Comparison of ENCODE assay signal across 14 mouse cellular contexts in the genomic region with DNA sequence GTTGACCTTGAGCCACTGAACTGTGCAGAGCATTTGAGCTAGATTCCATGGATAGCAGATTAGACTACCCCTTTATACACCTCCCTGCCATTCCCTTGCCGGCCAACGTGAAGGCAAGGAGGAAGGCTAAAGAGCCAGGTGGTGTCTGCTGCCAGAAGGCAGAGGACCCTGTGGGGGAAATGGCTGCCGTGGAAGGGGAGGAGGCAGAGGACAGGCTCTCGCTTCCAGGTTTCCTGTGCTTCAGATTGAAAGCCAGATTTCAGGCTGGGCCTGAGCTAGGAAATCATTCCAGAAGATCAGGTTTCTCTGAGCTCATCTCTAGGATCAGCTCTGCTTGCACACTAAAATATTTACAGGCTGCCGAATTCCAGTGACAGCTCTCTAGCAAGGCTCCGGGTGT.
DNase-seq lines count a peak whose midpoint lies in the region; ATAC-seq and TF ChIP-seq lines count a peak whose summit lies in the region.
"Had no signal": no experiment of that assay in that cellular context is flagged by ENCODE, and none has a peak within 500 bp of the region (broad histone marks: within the 10 kb centered on the region; RNA-seq: fewer than 3 reads in every experiment).

No protein-coding gene starts in this region.

- H3K4me3 ChIP-seq in forebrain, embryonic 13.5 days, result no peak overlapping the region
- no peak overlapping the region for H3K4me3 ChIP-seq in forebrain, embryonic 10.5 days
- no peak overlapping the region for H3K4me3 ChIP-seq in hindbrain, postnatal 0 days (ENCODE audit: low read length)
- H3K4me3 ChIP-seq in hindbrain, embryonic 10.5 days, result no peak overlapping the region
- H3K4me3 ChIP-seq in midbrain, embryonic 13.5 days (replicated peaks), result no peak overlapping the region
- H3K4me3 ChIP-seq in midbrain, embryonic 15.5 days, result no peak overlapping the region

- 79% methylated on average over 6 of the region's 6 CpGs for WGBS in forebrain, embryonic 13.5 days
- WGBS in forebrain, embryonic 10.5 days, result 72% methylated on average over 6 of the region's 6 CpGs
- 51% methylated on average over 6 of the region's 6 CpGs for WGBS in hindbrain, postnatal 0 days
- WGBS in hindbrain, embryonic 10.5 days, result 78% methylated on average over 6 of the region's 6 CpGs
- 72% methylated on average over 6 of the region's 6 CpGs for WGBS in midbrain, embryonic 13.5 days
- 65% methylated on average over 6 of the region's 6 CpGs for WGBS in midbrain, embryonic 15.5 days

- ATAC-seq in forebrain, embryonic 13.5 days, result no peak
- no peak for ATAC-seq in hindbrain, postnatal 0 days
- no peak for ATAC-seq in midbrain, embryonic 13.5 days
- no peak for ATAC-seq in midbrain, embryonic 15.5 days (replicated peaks)
- no peak for ATAC-seq in CD4-positive, CD25-positive, alpha-beta regulatory T cell, adult 4 months
- ATAC-seq: activated CD4-positive, CD25-positive, alpha-beta regulatory T cell, adult 4 months; midbrain, embryonic 16.5 days had no signal

- peak overlapping the region; percentile 14; the same call in 1 of the 2 replicates for H3K27ac ChIP-seq in forebrain, embryonic 13.5 days
- H3K27ac ChIP-seq in forebrain, embryonic 10.5 days, result no peak overlapping the region
- peak overlapping the region; percentile 54; the same call in 1 of the 2 replicates for H3K27ac ChIP-seq in hindbrain, postnatal 0 days
- H3K27ac ChIP-seq in hindbrain, embryonic 10.5 days, result no peak overlapping the region
- peak overlapping the region; percentile 37 for H3K27ac ChIP-seq in midbrain, embryonic 13.5 days
- no peak overlapping the region for H3K27ac ChIP-seq in midbrain, embryonic 15.5 days

- no peak for DNase-seq in forebrain, embryonic 10.5 days (ENCODE audit: extremely low spot score, low spot score)
- DNase-seq in hindbrain, postnatal 0 days (ENCODE audit: low spot score), result no peak
- DNase-seq in hindbrain, embryonic 10.5 days (ENCODE audit: low spot score), result no peak
- peak; percentile 52 for DNase-seq in skeletal muscle tissue, adult 2 months (ENCODE audit: low read depth, low spot score)
- DNase-seq: kidney, postnatal 10 days; lung, postnatal 10 days; right cerebral cortex, postnatal 25 days; thymus, adult 2 months had no signal

- H3K9ac ChIP-seq in forebrain, embryonic 13.5 days, result no peak overlapping the region
- H3K9ac ChIP-seq in hindbrain, postnatal 0 days (replicated peaks; ENCODE audit: low read length), result no peak overlapping the region
- no peak overlapping the region for H3K9ac ChIP-seq in midbrain, embryonic 13.5 days (replicated peaks)
- H3K9ac ChIP-seq in midbrain, embryonic 15.5 days, result no peak overlapping the region

- H3K9me3 ChIP-seq in forebrain, embryonic 13.5 days (replicated peaks), result no peaks in the 10 kb centered on the region
- H3K9me3 ChIP-seq in forebrain, embryonic 10.5 days, result no peaks in the 10 kb centered on the region
- no peaks in the 10 kb centered on the region for H3K9me3 ChIP-seq in hindbrain, postnatal 0 days (ENCODE audit: low read length)
- no peaks in the 10 kb centered on the region for H3K9me3 ChIP-seq in hindbrain, embryonic 10.5 days
- H3K9me3 ChIP-seq in midbrain, embryonic 13.5 days, result no peaks in the 10 kb centered on the region
- H3K9me3 ChIP-seq in midbrain, embryonic 15.5 days, result no peaks in the 10 kb centered on the region

- TF ChIP-seq CTCF in hindbrain, postnatal 0 days (IDR thresholded peaks at IDR 0.05; ENCODE audit: low read depth), result no peak

- H3K4me1 ChIP-seq in forebrain, embryonic 13.5 days, result peaks cover 14% of the 10 kb centered on the region
- peaks cover 8% of the 10 kb centered on the region for H3K4me1 ChIP-seq in forebrain, embryonic 10.5 days
- 0 out of 2 replicates have a peak, but pooled peaks cover 7% of the 10 kb centered on the region for H3K4me1 ChIP-seq in hindbrain, postnatal 0 days (ENCODE audit: insufficient read depth, low read length)
- H3K4me1 ChIP-seq in hindbrain, embryonic 10.5 days (replicated peaks), result peaks cover 16% of the 10 kb centered on the region; the same call in 1 of the 2 replicates
- H3K4me1 ChIP-seq in midbrain, embryonic 13.5 days (replicated peaks), result peaks cover 23% of the 10 kb centered on the region; the same call in 1 of the 2 replicates
- peaks cover 10% of the 10 kb centered on the region for H3K4me1 ChIP-seq in midbrain, embryonic 15.5 days

- no peak overlapping the region for H3K4me2 ChIP-seq in forebrain, embryonic 13.5 days
- H3K4me2 ChIP-seq in hindbrain, postnatal 0 days (ENCODE audit: low read depth, low read length), result no peak overlapping the region
- no peak overlapping the region for H3K4me2 ChIP-seq in midbrain, embryonic 13.5 days (replicated peaks)
- H3K4me2 ChIP-seq in midbrain, embryonic 15.5 days, result no peak overlapping the region

- H3K36me3 ChIP-seq in forebrain, embryonic 13.5 days (ENCODE audit: poor library complexity, severe bottlenecking), result peaks cover 25% of the 10 kb centered on the region; the same call in 1 of the 2 replicates
- H3K36me3 ChIP-seq in forebrain, embryonic 10.5 days (replicated peaks), result peaks cover 27% of the 10 kb centered on the region
- H3K36me3 ChIP-seq in hindbrain, postnatal 0 days (ENCODE audit: insufficient read depth, low read length), result 0 out of 2 replicates have a peak, but pooled peaks cover 4% of the 10 kb centered on the region
- H3K36me3 ChIP-seq in hindbrain, embryonic 10.5 days, result peaks cover 15% of the 10 kb centered on the region
- H3K36me3 ChIP-seq in midbrain, embryonic 13.5 days, result peaks cover 4% of the 10 kb centered on the region; the same call in 1 of the 2 replicates
- H3K36me3 ChIP-seq in midbrain, embryonic 15.5 days (replicated peaks), result 0 out of 2 replicates have a peak, but pooled peaks cover 3% of the 10 kb centered on the region

- no peaks in the 10 kb centered on the region for H3K27me3 ChIP-seq in forebrain, embryonic 13.5 days
- no peaks in the 10 kb centered on the region for H3K27me3 ChIP-seq in forebrain, embryonic 10.5 days (ENCODE audit: poor library complexity, severe bottlenecking)
- no peaks in the 10 kb centered on the region for H3K27me3 ChIP-seq in hindbrain, postnatal 0 days (ENCODE audit: insufficient read depth, low read length)
- no peaks in the 10 kb centered on the region for H3K27me3 ChIP-seq in hindbrain, embryonic 10.5 days (ENCODE audit: insufficient read depth, poor library complexity, severe bottlenecking)
- no peaks in the 10 kb centered on the region for H3K27me3 ChIP-seq in midbrain, embryonic 13.5 days
- H3K27me3 ChIP-seq in midbrain, embryonic 15.5 days (replicated peaks), result no peaks in the 10 kb centered on the region

Comparison
In these comparisons a context has a peak if more than half of its experiments do, and no peak if none do; other contexts are left out.
1. H3K27ac ChIP-seq: peak in forebrain, embryonic 13.5 days (single experiment), hindbrain, postnatal 0 days (single experiment) and midbrain, embryonic 13.5 days (single experiment); none in forebrain, embryonic 10.5 days (single experiment), hindbrain, embryonic 10.5 days (single experiment) and midbrain, embryonic 15.5 days (single experiment).